Mouse (Mus musculus): Measurements from ENCODE around the gene Fez2. TPM values are rescaled to one million over a fixed set of nuclear protein-coding genes. Genes with fewer than 3 reads are reported as not detected.
A peak's percentile ranks its signal among the peaks of the same experiment; 100 is the strongest.

The Fez2 gene
- polyA plus RNA-seq, 1 experiment from 2014 or later, result 28.0 TPM

GRCm38 (mm10) chr17:78357753-78358152, 60.2 kb downstream of the Fez2 start:
- 28% methylated on average over 4 of the region's 4 CpGs for WGBS
- H3K9me3 ChIP-seq (replicated peaks), result no peaks in the 10 kb centered on the region
- peak; percentile 55; the same call in 1 of the 2 replicates for ATAC-seq

GRCm38 (mm10) chr17:78355611-78356010, 62.3 kb downstream of the Fez2 start:
- H3K9ac ChIP-seq, result no peak overlapping the region
- ATAC-seq, result no peak
- no peak overlapping the region for H3K4me2 ChIP-seq
- no peak overlapping the region for H3K4me3 ChIP-seq
- H3K27me3 ChIP-seq, result peaks cover 13% of the 10 kb centered on the region
- H3K9me3 ChIP-seq (replicated peaks), result no peaks in the 10 kb centered on the region
- 79% methylated on average over 8 of the region's 8 CpGs for WGBS
- peaks cover 17% of the 10 kb centered on the region for H3K4me1 ChIP-seq
- H3K27ac ChIP-seq, result no peak overlapping the region
- H3K36me3 ChIP-seq (ENCODE audit: poor library complexity, severe bottlenecking), result peaks cover 4% of the 10 kb centered on the region; the same call in 1 of the 2 replicates

More at GRCm38 (mm10) chr17:78357753-78358152, 60.2 kb downstream of the Fez2 start:
- no peaks in the 10 kb centered on the region for H3K36me3 ChIP-seq (ENCODE audit: poor library complexity, severe bottlenecking)
- peaks cover 17% of the 10 kb centered on the region for H3K4me1 ChIP-seq
- H3K4me3 ChIP-seq, result no peak overlapping the region
- no peak overlapping the region for H3K4me2 ChIP-seq
- 0 out of 2 replicates have a peak overlapping the region, but pooled peaks have one; percentile 51 for H3K27ac ChIP-seq
- H3K9ac ChIP-seq, result no peak overlapping the region
- peaks cover 19% of the 10 kb centered on the region; the same call in 1 of the 2 replicates for H3K27me3 ChIP-seq

DNA sequence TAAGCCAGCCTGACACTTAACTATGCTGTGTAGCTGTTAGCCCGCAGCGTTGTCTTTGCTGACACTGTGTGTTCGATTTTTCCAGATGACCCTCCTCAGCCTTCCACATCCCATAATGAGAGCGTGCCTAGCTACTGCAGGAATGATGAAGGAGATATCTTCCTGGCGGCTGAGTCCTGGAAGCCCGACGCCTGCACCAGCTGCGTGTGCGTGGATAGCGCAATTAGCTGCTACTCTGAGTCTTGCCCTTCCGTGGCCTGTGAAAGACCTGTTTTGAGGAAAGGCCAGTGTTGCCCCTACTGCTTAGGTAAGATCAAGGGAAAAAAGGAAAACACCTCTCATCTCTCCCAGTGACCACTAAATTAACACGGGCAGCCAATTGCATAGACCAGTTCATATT, 63.1 kb downstream of the Fez2 start:
- no peaks in the 10 kb centered on the region for H3K9me3 ChIP-seq (replicated peaks)
- 83% methylated on average over 12 of the region's 12 CpGs for WGBS
- peaks cover 4% of the 10 kb centered on the region; the same call in 1 of the 2 replicates for H3K36me3 ChIP-seq (ENCODE audit: poor library complexity, severe bottlenecking)
- no peak overlapping the region for H3K4me2 ChIP-seq
- H3K27me3 ChIP-seq, result peaks cover 9% of the 10 kb centered on the region
- peaks cover 17% of the 10 kb centered on the region for H3K4me1 ChIP-seq
- H3K27ac ChIP-seq, result no peak overlapping the region
- H3K9ac ChIP-seq, result no peak overlapping the region
- no peak for ATAC-seq
- no peak overlapping the region for H3K4me3 ChIP-seq

DNA sequence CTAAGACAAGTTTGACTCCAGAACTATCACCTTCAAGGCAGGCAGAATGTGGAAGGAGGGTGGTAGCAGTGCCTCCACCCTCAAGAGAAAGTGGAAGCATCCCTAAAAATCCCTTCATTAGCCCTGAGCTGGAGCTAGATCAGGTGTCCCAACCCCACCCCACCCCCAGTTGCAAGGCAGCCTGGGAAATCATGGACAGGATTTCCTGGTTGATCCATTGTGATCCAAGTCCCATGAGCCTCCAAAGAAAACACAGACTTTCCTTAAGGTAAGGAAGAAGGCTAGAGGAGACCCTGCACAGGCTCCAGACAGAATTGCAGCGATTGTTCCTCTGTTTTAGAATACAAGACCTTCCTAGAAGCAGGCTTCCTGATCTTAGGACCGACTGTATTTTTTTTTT, 63.5 kb downstream of the Fez2 start:
- WGBS, result 85% methylated on average over 2 of the region's 2 CpGs
- no peak overlapping the region for H3K9ac ChIP-seq
- peaks cover 17% of the 10 kb centered on the region for H3K4me1 ChIP-seq
- peaks cover 9% of the 10 kb centered on the region for H3K27me3 ChIP-seq
- no peak overlapping the region for H3K4me3 ChIP-seq
- no peaks in the 10 kb centered on the region for H3K9me3 ChIP-seq (replicated peaks)
- H3K36me3 ChIP-seq (ENCODE audit: poor library complexity, severe bottlenecking), result peaks cover 4% of the 10 kb centered on the region; the same call in 1 of the 2 replicates
- H3K4me2 ChIP-seq, result no peak overlapping the region
- no peak for ATAC-seq
- H3K27ac ChIP-seq, result no peak overlapping the region

DNA sequence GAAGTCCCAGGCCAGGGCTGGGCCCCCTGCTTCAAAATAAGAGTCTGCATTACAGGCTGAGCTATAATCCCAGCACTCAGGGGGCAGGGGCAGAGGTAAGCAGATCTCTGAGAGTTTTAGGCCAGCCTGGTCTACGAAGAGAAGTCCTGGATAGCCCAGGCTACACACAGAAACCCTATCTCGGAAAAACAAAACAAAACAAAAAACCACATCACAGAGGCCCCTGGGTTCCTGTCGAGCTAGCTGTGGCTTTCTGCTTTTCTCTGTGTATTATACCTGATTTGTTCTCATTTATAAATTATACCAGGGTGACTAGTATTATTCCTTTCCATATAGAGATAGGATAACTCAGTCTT, 65.5 kb downstream of the Fez2 start:
- 87% methylated on average over 3 of the region's 3 CpGs for WGBS
- Histone ChIP-seq H3K27ac (no peak overlapping the region), H3K36me3 (ENCODE audit: poor library complexity, severe bottlenecking) (peaks cover 4% of the 10 kb centered on the region; the same call in 1 of the 2 replicates), H3K4me2 (no peak overlapping the region), H3K9me3 (replicated peaks) (no peaks in the 10 kb centered on the region), H3K27me3 (peaks cover 9% of the 10 kb centered on the region), H3K4me1 (0 out of 2 replicates have a peak, but pooled peaks cover 9% of the 10 kb centered on the region), H3K4me3 (no peak overlapping the region), H3K9ac (no peak overlapping the region)
- ATAC-seq, result no peak

DNA sequence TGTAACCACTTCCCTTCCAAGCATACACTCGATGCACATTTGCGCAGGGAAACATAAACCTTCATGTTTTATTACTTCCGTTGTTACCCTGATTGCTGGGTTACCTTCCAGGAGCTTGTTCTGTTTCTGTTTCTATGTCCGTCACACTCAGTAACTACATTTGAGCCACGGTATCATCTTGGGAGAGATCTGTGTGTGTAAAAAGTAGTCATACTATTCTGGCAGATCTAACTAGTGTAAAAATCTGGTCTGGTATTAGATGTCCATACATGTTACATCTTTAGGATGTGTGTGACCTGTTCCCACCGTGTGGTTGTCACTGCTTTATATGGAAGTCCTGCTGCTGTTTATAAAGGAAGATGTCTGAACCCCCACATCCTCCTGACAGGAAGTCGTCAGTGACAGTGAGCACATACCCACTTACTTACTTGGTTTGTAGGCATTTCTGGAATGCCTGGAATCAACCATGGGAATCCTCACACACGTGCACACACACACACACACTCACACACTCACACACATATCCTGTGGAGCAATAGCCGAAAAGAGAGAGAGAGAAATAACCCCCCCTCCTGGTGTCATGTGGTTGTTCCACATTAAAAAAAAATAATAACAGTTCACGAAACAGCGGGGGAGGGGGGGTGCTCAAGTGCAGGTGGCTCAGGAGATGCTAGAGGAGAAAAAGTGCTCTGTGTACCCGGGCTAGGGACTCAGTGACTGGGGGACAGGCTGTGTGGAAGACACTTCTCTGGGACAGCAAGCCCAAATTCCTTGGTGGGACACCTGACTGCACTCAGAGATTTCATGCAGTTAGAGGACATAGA, 66.1 kb downstream of the Fez2 start:
- peaks cover 9% of the 10 kb centered on the region for H3K27me3 ChIP-seq
- H3K4me2 ChIP-seq, result no peak overlapping the region
- 0 out of 2 replicates have a peak, but pooled peaks cover 6% of the 10 kb centered on the region for H3K4me1 ChIP-seq
- no peak overlapping the region for H3K27ac ChIP-seq
- ATAC-seq, result no peak
- no peak overlapping the region for H3K4me3 ChIP-seq
- WGBS, result 84% methylated on average over 12 of the region's 12 CpGs
- no peaks in the 10 kb centered on the region for H3K9me3 ChIP-seq (replicated peaks)
- H3K36me3 ChIP-seq (ENCODE audit: poor library complexity, severe bottlenecking), result peaks cover 4% of the 10 kb centered on the region; the same call in 1 of the 2 replicates
- no peak overlapping the region for H3K9ac ChIP-seq

GRCm38 (mm10) chr17:78347111-78347801, 70.7 kb downstream of the Fez2 start:
- no peaks in the 10 kb centered on the region for H3K9me3 ChIP-seq (replicated peaks)
- no peaks in the 10 kb centered on the region for H3K4me1 ChIP-seq
- H3K4me3 ChIP-seq, result no peak overlapping the region
- H3K27ac ChIP-seq, result no peak overlapping the region
- H3K9ac ChIP-seq, result no peak overlapping the region
- WGBS, result 92% methylated on average over 17 of the region's 17 CpGs
- no peak overlapping the region for H3K4me2 ChIP-seq
- ATAC-seq, result no peak
- peaks cover 4% of the 10 kb centered on the region for H3K27me3 ChIP-seq
- H3K36me3 ChIP-seq (ENCODE audit: poor library complexity, severe bottlenecking), result peaks cover 4% of the 10 kb centered on the region; the same call in 1 of the 2 replicates

DNA sequence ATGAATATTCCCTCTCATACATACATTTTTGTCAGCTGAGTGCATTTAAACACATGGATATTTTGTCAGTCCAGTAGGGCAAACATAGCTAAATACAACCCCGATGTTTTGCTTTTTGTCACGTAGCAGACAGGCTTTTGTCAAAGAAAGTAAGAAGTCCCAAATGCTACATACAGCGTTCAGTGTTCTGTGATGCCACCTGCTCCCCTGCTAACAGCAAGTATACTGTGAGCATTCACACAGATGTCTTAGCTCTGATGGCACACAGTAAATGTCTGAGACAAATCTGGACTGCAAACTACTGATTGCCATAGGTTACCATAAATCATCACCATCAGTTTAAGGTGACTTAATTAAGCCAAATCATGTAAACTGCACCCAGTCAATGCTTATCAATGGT, 74.3 kb downstream of the Fez2 start:
- Histone ChIP-seq H3K9me3 (replicated peaks) (no peaks in the 10 kb centered on the region), H3K9ac (no peak overlapping the region), H3K36me3 (ENCODE audit: poor library complexity, severe bottlenecking) (no peaks in the 10 kb centered on the region), H3K27ac (no peak overlapping the region), H3K4me1 (no peaks in the 10 kb centered on the region), H3K4me3 (no peak overlapping the region), H3K4me2 (no peak overlapping the region), H3K27me3 (no peaks in the 10 kb centered on the region)
- 90% methylated on average over 3 of the region's 3 CpGs for WGBS
- peak; percentile 41; the same call in 1 of the 2 replicates for ATAC-seq

DNA sequence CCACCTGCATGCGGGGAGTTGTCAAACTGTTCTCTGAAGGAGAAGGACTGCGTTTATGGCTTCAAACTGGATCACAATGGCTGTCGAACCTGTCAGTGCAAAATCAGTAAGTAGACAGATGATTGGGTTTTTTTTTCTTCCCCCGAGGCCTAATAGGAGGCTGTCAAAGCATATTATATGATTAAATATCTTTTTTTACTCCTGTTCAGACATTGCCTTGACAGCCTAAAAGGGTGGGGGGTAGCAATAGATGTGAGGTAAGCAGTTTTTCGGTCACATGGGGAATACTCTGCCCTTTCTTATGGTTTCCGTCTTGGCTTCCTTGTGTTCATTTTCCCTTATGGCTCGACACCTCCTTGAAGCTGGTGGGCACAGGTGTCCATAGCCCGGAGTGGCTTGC, 82.7 kb downstream of the Fez2 start:
- ATAC-seq, result no peak
- peaks cover 4% of the 10 kb centered on the region; the same call in 1 of the 2 replicates for H3K36me3 ChIP-seq (ENCODE audit: poor library complexity, severe bottlenecking)

GRCm38 (mm10) chr17:78333275-78333674, 84.7 kb downstream of the Fez2 start:
- peaks cover 4% of the 10 kb centered on the region; the same call in 1 of the 2 replicates for H3K36me3 ChIP-seq (ENCODE audit: poor library complexity, severe bottlenecking)
- WGBS, result 96% methylated on average over 10 of the region's 10 CpGs
- no peaks in the 10 kb centered on the region for H3K4me1 ChIP-seq
- no peak overlapping the region for H3K4me2 ChIP-seq
- H3K9ac ChIP-seq, result no peak overlapping the region
- no peaks in the 10 kb centered on the region for H3K9me3 ChIP-seq (replicated peaks)
- ATAC-seq, result no peak
- H3K4me3 ChIP-seq, result no peak overlapping the region
- no peak overlapping the region for H3K27ac ChIP-seq
- H3K27me3 ChIP-seq, result no peaks in the 10 kb centered on the region

More for the DNA sequence above, 82.7 kb downstream of the Fez2 start:
- H3K27ac ChIP-seq, result no peak overlapping the region
- no peaks in the 10 kb centered on the region for H3K27me3 ChIP-seq
- H3K4me3 ChIP-seq, result no peak overlapping the region
- 85% methylated on average over 8 of the region's 8 CpGs for WGBS
- no peaks in the 10 kb centered on the region for H3K4me1 ChIP-seq
- no peak overlapping the region for H3K4me2 ChIP-seq
- H3K9me3 ChIP-seq (replicated peaks), result no peaks in the 10 kb centered on the region
- no peak overlapping the region for H3K9ac ChIP-seq

GRCm38 (mm10) chr17:78331438-78331837, 86.5 kb downstream of the Fez2 start:
- no peaks in the 10 kb centered on the region for H3K9me3 ChIP-seq (replicated peaks)
- no peaks in the 10 kb centered on the region for H3K27me3 ChIP-seq
- no peak overlapping the region for H3K4me3 ChIP-seq
- ATAC-seq, result no peak
- no peak overlapping the region for H3K27ac ChIP-seq
- 87% methylated on average over 8 of the region's 8 CpGs for WGBS
- no peak overlapping the region for H3K9ac ChIP-seq
- peaks cover 4% of the 10 kb centered on the region; the same call in 1 of the 2 replicates for H3K36me3 ChIP-seq (ENCODE audit: poor library complexity, severe bottlenecking)
- H3K4me2 ChIP-seq, result no peak overlapping the region
- H3K4me1 ChIP-seq, result no peaks in the 10 kb centered on the region

DNA sequence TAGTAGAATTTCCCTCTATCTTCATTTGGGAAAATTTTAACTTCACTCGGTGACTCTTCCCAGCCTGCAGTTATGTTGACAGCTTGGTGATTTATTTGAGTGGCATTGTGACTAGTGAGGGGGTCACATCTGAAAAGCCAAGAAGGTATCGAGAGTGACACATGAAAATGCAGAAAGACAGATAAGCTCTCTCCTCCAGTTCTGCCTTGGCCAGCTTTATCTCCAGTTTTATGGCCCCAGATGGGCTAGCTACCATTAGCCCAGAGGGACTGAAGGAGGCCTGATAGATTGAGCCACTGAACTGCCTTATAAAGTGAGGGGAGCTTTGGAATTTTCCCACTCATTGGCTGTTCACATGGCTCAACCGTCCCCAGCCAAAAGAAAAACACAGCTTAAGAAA, 89.7 kb downstream of the Fez2 start:
- H3K27ac ChIP-seq, result no peak overlapping the region
- no peaks in the 10 kb centered on the region for H3K36me3 ChIP-seq (ENCODE audit: poor library complexity, severe bottlenecking)
- ATAC-seq, result no peak
- H3K27me3 ChIP-seq, result no peaks in the 10 kb centered on the region
- no peak overlapping the region for H3K9ac ChIP-seq
- no peak overlapping the region for H3K4me2 ChIP-seq
- no peaks in the 10 kb centered on the region for H3K9me3 ChIP-seq (replicated peaks)
- no peak overlapping the region for H3K4me3 ChIP-seq
- no peaks in the 10 kb centered on the region for H3K4me1 ChIP-seq
- WGBS, result 73% methylated on average over 3 of the region's 3 CpGs

All from forebrain, embryonic 13.5 days (tissue).